Mouse (Mus musculus): Measurements from ENCODE around the gene Prss28.

Gene Prss28

DNA sequence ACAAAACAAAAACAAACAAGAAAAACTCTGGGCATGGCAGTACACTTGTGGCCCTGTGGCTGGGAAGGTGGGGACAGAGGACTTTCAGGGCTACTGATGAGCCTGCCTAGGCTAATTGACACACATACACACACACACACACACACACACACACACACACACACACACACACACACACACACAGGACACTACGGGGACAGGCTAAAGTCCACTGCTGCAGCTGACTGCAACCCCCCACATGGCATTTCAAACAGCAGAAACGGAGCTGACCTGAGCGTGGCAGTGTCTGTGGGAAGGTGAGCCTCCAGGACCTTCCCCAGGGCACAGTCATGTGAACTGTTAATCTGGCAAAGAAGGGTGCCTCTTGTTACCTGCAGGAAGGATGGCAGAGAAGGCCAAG lies 33.0 kb downstream of the Prss28 start:
- no peak for DNase-seq (ENCODE audit: low spot score)

DNA sequence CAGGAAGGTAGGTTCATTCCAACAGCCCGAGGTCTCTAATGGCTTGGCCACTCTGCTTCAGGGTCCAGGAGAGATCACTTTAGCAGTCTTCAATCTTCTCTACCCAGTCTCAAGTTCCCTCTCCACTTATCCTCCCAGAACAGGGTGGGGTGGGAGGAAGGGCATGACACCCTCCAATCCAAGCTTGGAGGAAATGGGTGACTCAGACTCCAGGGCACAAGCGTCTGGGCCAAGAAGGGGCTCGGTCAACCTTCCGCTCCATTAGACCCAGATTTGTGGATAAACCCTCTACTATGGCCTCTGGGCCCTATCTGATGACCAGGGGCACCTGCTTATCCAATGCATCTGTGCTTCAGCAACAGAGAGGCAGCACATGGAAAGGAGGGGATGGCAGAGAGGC lies 37.0 kb downstream of the Prss28 start, which contains the start of gene Tpsab1:
Gene Tpsab1 (minus strand): TSS at position 101 of the 400 bp plus-strand sequence.
- no peak for DNase-seq (ENCODE audit: low spot score)

DNA sequence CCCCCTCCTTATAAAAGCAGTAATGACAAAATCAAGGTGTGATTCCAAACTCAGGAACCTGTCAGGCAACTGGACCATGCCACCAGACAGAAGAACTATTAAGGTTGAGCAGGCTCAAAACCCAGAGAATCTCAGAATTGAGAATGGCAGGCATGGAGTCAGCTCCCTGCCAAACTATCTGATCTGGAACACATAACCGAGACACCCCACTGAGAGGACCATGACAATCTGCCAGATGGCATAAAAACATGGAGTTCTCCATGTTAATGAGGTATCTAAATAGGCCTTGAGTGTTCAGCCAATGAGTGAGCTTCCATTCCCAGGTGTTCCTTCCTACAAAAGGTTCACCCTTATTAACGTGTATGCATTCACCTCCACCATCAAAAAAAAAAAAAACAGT lies 52.8 kb downstream of the Prss28 start:
- no peak for DNase-seq (ENCODE audit: low spot score)
